Mouse (Mus musculus) brain, embryonic 14.5 days (tissue): ENCODE measurements around the gene Nt5c2. TPM values are rescaled to one million over a fixed set of nuclear protein-coding genes. Genes with fewer than 3 reads are reported as not detected.
"Not testable (repeated sequence)": the region's sequence is repeated elsewhere in the genome, so short reads cannot be mapped to it uniquely, and the experiment has no call there.

Experiments used
- DNase-seq: peaks from one replicate; pipeline ENCODE4 v3.0.0-alpha.2; 2011; ENCODE audit warnings: low read depth
- CTCF ChIP-seq: fragments of 200-500 bp; IDR thresholded peaks from 2 replicates; pipeline ENCODE4 v1.5.1; 2012; ENCODE audit warnings: inconsistent platforms, mild to moderate bottlenecking, moderate library complexity, borderline replicate concordance; ENCODE audit not compliant: insufficient read depth, insufficient read length; ENCODE audit errors: extremely low read depth
- POLR2A ChIP-seq: fragments of 200-500 bp; IDR thresholded peaks from 2 replicates; pipeline ENCODE4 v1.6.1; 2012; ENCODE audit warnings: mild to moderate bottlenecking, inconsistent platforms, borderline replicate concordance; ENCODE audit not compliant: poor library complexity, insufficient read depth, insufficient read length, severe bottlenecking; ENCODE audit errors: extremely low read depth
- polyA plus RNA-seq: library from polyadenylated mRNA; depleted of rRNA; stranded (reverse); fragments of >200 nt; gene quantifications from 2 replicates; pipeline ENCODE4 v1.2.3, GENCODE M21; 2012

The Nt5c2 gene
- polyA plus RNA-seq, 1 experiment = 49.2 TPM

DNA sequence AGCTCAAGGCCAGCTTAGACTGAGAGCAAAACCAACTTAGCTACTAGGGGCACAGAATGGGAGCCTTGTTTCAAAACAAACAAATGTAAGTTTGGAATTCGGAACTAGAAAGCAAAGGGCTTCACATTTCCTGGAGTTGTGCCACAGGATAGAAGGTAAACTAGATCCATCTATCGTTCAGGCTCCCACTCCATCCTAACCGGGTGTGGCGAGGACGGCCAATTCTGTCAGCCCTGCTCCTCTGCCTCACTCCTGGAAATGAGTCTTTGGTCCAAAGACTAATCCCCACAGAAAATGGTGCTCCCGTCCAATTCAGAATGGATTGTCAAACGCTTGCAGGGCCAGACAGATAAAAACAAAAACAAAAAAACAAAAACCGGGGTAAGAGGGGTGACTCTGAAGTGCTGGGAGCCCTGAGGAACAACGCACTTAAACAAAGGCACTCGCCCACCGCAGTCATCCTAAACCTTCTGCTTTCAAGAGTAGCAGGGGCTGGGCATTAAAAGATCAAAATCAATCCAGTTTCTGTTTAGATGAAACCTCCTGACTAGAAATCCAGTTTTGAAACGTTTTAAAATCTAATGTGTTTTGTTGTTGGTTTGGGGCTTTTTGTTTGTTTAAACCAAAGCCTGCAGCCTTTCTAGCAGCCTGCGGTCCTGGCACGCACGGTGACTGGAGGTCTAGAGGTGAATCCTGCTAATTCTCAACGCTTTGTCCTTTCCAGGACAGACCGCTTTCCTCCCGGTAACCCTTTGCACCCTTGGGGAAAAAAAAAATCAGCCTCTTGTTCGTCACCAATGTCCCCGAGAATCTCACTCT lies 1.4 kb downstream of the Nt5c2 start:
- no peak for TF ChIP-seq CTCF
- no peak for TF ChIP-seq POLR2A
- DNase-seq = peak; percentile 43

DNA sequence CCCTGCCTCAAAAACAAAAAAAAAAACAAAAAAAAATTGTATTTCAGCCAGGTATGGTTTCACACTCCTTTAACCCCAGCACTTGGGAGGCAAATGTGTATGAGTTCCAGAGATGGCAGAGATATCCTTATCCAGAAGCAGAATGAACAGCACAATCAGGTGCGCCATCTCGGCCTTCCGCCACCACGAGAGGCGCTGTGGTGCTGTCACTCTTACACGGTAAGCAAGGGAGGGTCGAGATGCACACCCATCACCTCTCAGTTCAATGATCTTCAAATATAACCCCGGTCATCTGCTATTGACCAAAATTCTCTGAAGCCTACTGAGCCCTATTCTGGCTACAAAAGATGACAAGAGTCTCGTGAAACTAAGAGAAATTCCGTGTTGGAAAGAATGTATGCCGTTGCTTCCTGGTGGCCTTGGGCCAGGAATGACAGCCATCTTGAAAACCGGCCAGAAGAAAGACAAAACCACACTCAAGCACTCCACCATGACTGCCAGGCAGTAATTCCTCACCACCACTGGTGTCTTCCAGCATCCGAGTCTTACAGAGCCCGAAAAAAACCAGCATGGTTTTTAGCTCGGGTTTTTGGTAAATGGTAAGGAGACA lies 2.3 kb downstream of the Nt5c2 start:
- DNase-seq = no peak

DNA sequence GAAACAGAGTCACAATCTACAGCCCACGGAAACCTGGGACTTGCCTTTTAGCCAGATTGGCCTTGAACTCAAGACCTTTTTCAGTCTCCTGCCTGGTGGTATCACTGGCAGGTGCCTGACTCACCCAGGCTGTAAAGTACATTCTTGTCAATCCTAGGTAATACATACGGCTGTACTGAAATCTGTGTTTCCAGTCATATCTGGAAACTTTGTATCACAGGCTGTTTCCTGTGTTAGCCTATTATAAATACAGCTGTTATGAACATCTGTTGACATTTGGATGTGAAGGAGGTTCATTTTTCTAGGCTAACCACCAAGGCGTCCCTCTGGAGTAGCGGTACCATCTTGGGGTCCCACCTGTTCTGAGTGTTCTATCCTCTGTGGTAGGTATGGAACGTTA lies 5.0 kb downstream of the Nt5c2 start:
- TF ChIP-seq CTCF (no peak), POLR2A (no peak)
- no peak for DNase-seq

More for the DNA sequence above, 2.3 kb downstream of the Nt5c2 start:
- no peak for TF ChIP-seq POLR2A
- TF ChIP-seq CTCF = no peak

DNA sequence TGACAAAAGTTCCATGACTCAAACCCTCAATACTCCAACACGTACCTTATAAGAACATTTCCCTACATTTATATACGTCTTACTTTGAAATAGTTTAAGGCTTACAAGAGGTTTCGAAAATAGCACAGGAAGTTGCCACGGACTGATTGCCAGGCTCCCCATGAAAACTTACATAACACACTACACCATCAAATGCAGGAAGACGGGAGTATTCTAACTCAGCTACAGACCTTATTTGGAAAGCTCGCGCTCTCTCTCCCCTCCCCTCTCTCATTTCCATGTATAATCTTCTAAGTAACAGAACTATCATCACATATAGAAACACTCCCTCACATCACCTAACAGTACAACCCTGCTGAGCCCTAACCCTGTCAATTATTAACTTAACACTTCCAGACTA lies 5.5 kb downstream of the Nt5c2 start:
- TF ChIP-seq POLR2A (no peak), CTCF (no peak)
- DNase-seq = no peak

DNA sequence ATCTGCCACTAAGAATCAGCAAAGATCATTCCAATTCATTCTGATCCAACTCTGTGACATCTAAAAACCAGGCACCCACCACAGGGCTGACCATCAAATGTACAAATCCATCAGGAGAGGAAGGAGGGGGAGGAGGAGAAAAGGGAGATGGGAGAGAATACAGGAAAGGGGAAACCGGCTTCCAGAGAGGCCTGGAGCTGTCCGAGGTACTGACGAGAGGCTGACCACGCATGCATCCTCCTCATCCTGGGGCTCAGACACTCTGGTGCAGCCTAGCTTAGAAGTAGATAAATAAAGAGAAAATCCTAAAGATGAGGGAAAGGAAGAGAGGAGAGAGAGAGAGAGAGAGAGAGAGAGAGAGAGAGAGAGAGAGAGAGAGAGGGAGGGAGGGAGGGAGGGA lies 8.6 kb downstream of the Nt5c2 start:
- no peak for DNase-seq

DNA sequence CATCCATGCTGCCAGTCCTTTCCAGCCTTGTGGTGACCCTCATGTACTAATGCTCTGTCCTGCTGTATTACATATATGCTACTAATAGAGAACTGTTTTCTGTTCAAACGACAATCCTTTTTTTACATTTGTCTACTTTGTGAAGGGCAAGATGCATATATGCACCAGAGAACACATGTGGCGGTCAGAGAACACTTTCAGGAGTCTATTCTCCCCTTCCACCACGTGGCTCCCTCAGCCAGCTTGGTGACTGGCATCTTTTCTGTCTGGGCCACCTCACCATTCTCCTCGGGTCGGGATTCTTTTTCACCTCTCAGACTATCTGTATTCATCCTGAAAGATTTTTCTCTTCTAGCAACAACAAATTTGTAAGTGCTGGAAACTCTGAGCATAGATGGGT lies 9.1 kb downstream of the Nt5c2 start:
- no peak for TF ChIP-seq POLR2A
- no peak for TF ChIP-seq CTCF
- DNase-seq = no peak

More for the DNA sequence above, 8.6 kb downstream of the Nt5c2 start:
- no peak for TF ChIP-seq CTCF
- no peak for TF ChIP-seq POLR2A

DNA sequence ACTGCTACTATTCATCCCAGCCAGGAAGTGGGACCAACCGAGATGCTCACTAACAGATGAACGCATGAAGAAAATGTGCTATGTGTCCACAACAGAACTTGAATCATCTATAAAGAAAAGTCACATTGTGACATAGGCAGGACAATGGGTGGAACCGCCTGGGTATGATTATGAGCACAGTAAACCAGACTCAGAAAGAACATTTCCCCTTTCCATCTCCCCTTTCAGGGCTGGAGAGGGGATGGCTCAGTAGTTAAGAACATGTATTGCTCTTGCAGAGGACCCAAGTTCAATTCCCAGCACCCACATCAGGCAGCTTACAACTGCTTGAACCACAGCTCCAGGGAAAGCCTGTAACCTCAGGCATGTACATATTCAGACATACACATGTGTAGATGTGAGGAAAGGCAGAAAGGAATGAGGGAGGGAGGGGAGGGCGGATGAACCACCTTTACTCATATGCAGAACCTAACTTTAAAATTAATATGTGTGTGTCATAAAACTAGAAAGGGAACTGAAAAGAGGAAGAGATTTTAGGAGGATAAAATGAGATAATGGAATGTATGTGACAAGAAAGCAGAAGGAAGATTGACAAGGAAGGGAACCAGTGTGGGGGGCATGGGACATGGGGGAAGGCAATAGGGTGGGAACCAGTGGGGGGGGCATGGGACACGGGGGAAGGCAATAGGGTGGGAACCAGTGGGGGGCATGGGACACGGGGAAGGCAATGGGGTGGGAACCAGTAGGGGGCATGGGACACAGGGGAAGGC lies 11.0 kb downstream of the Nt5c2 start:
- TF ChIP-seq POLR2A (no peak), CTCF (no peak)
- DNase-seq = no peak

DNA sequence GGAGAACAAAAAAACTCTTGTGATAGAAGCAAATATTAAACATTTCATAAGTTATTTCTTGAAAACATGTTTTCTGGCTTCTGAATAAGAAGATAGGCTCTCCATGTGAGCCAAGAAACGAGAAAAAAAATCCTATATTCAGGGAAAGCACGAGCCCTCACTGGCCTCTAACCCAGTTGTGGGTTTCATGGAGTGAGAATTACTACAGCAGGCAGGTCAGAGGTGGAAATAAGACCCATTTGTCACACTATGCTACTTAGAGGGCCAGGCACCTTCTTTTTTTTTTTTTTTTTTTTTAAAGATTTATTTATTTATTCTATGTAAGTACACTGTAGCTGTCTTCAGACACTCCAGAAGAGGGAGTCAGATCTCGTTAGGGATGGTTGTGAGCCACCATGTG lies 14.6 kb downstream of the Nt5c2 start:
- not testable (repeated sequence) for DNase-seq

DNA sequence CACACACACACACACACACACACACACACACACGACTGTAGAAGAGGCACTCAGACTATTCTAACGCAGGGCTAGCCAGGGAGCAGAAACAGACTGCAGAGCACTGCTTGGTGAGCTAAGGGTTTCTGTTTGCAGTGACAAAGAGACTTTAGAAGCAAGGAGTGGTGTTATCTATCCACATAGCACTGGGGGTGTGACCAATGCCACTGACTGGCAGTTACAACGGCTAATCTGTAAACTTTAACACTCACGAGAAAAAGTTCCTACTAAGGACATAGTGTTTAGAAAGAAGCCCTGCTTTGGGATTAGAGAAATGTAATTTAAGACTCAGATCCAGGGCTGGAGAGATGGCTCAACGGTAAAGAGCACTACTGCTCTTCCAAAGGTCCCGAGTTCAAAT lies 15.2 kb downstream of the Nt5c2 start:
- TF ChIP-seq POLR2A (no peak), CTCF (no peak)
- no peak for DNase-seq

DNA sequence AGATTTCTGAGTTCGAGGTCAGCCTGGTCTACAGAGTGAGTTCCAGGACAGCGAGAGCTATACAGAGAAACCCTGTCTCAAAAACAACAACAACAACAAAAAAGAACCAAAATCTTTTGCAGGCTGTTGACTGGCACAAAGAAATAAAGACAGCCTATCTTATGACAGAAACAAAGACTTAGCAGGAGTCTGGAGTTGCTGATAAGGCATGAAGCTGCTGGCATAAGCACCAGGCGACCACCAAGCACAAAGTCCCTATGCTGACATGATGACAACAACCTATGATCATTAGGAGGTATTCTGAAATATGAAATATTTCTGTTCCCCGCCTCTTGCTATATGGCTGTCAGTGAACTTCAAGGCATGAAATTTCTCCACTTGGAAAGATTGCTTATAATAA lies 16.0 kb downstream of the Nt5c2 start:
- no peak for TF ChIP-seq POLR2A
- no peak for TF ChIP-seq CTCF
- DNase-seq = no peak

DNA sequence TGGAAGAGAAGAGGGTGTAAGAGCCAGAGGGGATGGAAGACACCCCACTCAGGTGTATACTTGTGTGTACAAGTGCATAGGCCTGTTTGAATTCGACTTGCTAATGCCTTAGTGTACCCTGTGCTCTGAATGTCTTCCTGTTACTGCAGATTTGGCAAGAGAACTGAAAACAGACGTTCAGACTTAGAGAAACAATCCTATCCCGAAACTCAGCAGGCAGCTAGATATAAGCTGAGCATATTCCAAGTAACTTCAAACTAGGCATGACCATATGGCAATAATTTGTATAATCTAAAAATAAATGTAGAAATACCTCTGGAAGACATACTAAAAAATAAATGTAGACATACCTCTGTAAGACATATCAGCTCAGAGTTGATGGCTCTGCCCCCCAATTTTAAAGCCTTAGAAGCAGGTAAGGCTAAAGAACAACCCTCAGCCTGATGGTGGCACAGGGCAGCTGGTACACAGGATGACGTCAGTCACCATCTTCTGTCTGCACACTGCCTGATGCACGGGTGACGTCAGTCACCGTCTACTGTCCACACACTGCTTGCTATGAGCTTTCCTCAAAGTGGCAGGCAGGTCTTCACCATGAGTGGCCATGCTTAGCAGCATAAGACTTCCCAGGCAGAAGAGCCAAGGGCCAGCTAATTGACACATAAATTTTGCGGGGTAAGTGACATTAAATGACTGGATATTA lies 16.6 kb downstream of the Nt5c2 start:
- no peak for DNase-seq
- TF ChIP-seq CTCF = no peak
- TF ChIP-seq POLR2A = no peak

DNA sequence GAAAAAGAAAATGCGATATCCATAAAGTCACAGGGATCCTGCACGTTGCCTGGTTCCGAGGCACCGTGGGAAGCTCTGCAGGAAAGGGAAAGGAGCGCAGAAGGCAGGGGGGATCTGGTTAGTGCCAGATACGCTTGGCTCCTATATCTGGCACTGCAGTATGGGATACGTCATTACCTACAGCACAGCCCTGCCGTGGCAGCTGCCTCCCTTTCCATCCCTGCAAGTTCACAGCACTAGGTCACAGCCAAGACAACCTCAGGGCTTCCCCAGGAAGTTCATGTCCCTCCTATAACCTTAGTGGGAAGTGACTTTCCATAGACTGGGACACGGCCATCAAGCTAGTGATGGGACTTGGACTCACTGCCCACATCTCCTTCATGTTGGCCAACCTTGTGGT lies 18.9 kb downstream of the Nt5c2 start:
- TF ChIP-seq CTCF = no peak
- no peak for TF ChIP-seq POLR2A
- peak; percentile 38 for DNase-seq

DNA sequence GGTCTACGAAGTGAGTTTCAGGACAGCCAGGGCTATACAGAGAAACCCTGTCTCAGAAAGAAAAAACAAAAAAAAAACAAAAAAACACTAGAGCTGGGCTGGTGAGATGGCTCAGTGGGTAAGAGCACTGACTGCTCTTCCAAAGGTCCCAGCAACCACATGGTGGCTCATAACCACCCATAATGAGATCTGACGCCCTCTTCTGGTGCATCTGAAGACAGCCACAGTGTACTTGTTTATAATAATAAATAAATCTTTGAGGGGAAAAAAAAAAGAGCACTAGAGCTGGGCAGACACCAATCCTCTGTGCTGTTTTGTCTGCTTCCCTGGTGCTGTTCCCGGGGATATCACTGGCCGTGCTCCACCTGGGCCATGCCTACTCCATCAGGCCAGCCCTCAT lies 22.6 kb downstream of the Nt5c2 start:
- DNase-seq = not testable (repeated sequence)
